Mouse (Mus musculus): ENCODE measurements around the gene Tsr2. TPM values are rescaled to one million over a fixed set of nuclear protein-coding genes. Genes with fewer than 3 reads are reported as not detected.

The Tsr2 gene
- polyA plus RNA-seq, 1 experiment = 5.0 TPM

DNA sequence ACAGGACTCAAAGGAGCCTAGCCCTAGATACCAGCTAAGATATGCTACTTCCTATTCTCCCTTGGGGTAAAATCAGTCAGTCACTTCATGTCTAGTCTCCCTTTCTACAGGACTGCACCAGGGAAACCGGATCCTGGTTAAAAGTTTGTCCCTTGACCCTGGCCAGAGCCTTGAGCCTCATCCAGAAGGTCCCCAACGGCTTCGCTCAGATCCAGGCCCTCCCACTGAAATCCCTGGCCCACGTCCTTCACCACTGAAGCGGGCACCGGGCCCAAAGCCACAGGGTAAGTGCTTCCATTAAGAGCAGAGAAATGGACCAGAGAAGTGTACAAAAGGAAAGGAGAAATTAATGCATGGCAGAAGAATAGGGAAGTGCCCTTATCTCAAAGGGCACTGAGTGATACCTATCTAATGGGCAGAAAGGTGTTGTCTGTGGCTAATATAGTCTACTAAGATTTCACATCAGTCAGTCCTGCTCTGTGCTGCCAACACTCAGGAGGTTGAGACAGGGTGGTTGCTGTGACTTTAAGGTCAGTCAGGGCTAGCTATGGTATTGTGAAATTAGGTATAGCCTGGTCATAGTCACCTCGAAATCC lies 30.2 kb downstream of the Tsr2 start:
- WGBS = 100% methylated on average over 7 of the region's 7 CpGs
- H3K36me3 ChIP-seq (ENCODE audit: control insufficient read depth, insufficient read depth, low read length) = no peaks in the 10 kb centered on the region
- H3K4me1 ChIP-seq (replicated peaks; ENCODE audit: control insufficient read depth, insufficient read depth, low read length) = no peaks in the 10 kb centered on the region
- H3K4me3 ChIP-seq (ENCODE audit: control insufficient read depth, insufficient read depth, low read length) = no peak overlapping the region
- H3K27ac ChIP-seq (ENCODE audit: control insufficient read depth, insufficient read depth, low read length) = no peak overlapping the region
- DNase-seq = no peak
- TF ChIP-seq CTCF (IDR thresholded peaks at IDR 0.05; ENCODE audit: borderline replicate concordance, control insufficient read depth, extremely low read depth, insufficient read depth, low read length, poor library complexity) (no peak), POLR2A (IDR thresholded peaks at IDR 0.05; ENCODE audit: control insufficient read depth, extremely low read depth, insufficient read depth, low read length, poor library complexity) (no peak)
- no peaks in the 10 kb centered on the region for H3K27me3 ChIP-seq (ENCODE audit: control insufficient read depth, insufficient read depth, low read length)

DNA sequence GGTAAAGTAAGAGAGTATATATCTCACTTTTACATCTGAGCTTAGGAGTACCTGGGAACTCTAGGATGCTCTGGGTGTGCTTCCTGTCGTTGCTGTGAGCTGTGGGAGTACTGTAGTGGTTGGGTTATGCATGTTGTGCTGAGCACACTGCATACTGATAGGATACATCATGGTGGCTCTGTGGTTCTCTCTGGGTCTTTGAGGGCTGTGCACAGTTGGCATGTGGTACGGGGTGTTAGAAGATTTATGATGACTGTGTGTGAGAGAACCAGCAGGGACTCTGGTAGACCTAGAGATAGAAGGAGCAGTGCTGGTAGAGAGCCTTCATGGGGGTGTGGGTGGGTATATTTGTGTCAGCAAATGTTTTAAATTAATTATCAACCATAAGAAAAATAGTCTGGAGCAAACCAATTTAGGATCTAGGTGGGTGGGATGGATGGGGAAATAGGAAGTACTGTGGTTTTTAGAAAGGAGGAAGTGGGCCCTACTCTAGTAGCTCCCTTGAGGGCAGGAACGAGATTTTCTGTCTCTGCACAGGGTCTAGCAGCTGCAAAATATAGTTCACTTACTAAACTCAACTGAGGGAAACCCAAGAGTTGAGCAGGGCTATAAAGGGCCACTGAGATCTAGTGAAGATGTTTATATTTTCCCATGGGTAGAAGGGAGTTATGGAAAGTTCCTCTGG lies 34.6 kb downstream of the Tsr2 start:
- H3K36me3 ChIP-seq (ENCODE audit: control insufficient read depth, insufficient read depth, low read length) = no peaks in the 10 kb centered on the region
- 8% methylated on average over 3 of the region's 3 CpGs for WGBS
- no peaks in the 10 kb centered on the region for H3K4me1 ChIP-seq (replicated peaks; ENCODE audit: control insufficient read depth, insufficient read depth, low read length)
- no peak overlapping the region for H3K4me3 ChIP-seq (ENCODE audit: control insufficient read depth, insufficient read depth, low read length)
- no peak overlapping the region for H3K27ac ChIP-seq (ENCODE audit: control insufficient read depth, insufficient read depth, low read length)
- DNase-seq = no peak
- H3K27me3 ChIP-seq (ENCODE audit: control insufficient read depth, insufficient read depth, low read length) = no peaks in the 10 kb centered on the region
- TF ChIP-seq CTCF (IDR thresholded peaks at IDR 0.05; ENCODE audit: borderline replicate concordance, control insufficient read depth, extremely low read depth, insufficient read depth, low read length, poor library complexity) (no peak), POLR2A (IDR thresholded peaks at IDR 0.05; ENCODE audit: control insufficient read depth, extremely low read depth, insufficient read depth, low read length, poor library complexity) (no peak)

DNA sequence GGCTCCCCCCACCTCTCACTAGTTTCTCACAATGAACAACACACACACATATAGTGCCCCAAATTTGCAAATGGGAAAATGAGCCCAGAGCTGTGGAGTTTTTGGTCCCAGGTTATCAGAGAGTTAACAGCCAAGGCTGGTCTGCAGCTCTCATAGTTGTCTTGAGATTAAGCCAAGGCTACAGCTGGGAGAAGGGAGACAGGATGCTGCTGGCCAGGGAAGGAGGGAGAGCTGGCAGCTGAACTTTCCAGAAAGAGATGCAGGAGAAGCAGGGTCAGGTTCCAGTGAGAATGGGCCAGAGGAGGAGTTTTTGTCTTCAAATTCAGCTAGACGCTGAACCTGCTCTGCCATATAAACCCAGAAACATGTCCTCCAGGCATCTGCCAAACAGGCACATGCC lies 37.0 kb downstream of the Tsr2 start:
- H3K36me3 ChIP-seq (ENCODE audit: control insufficient read depth, insufficient read depth, low read length) = no peaks in the 10 kb centered on the region
- H3K27me3 ChIP-seq (ENCODE audit: control insufficient read depth, insufficient read depth, low read length) = no peaks in the 10 kb centered on the region
- WGBS = 100% methylated on average over 1 of the region's 1 CpGs
- no peak for DNase-seq
- H3K4me1 ChIP-seq (replicated peaks; ENCODE audit: control insufficient read depth, insufficient read depth, low read length) = 0 out of 2 replicates have a peak, but pooled peaks cover 1% of the 10 kb centered on the region
- no peak overlapping the region for H3K4me3 ChIP-seq (ENCODE audit: control insufficient read depth, insufficient read depth, low read length)
- no peak overlapping the region for H3K27ac ChIP-seq (ENCODE audit: control insufficient read depth, insufficient read depth, low read length)
- TF ChIP-seq CTCF (IDR thresholded peaks at IDR 0.05; ENCODE audit: borderline replicate concordance, control insufficient read depth, extremely low read depth, insufficient read depth, low read length, poor library complexity) (no peak), POLR2A (IDR thresholded peaks at IDR 0.05; ENCODE audit: control insufficient read depth, extremely low read depth, insufficient read depth, low read length, poor library complexity) (no peak)

DNA sequence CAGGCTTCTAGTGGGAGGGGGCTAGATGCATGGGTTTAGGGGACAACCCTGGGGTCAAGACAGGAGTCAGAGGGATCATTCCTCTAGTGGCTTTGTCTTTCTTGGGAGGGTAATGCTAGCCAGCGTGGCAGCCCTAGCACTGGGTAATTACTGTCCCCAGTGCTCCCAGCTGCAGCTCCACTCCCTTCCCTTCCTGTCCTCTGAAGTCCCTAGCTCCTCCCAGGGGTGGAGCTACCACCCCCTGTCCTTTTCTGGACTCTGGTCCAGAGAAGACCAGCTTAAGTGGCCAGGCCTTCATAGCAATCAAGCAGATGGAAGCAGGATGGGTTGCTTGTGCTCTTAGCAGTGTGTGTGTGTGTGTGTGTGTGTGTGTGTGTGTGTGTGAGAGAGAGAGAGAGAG lies 40.8 kb downstream of the Tsr2 start:
- Histone ChIP-seq H3K4me1 (replicated peaks; ENCODE audit: control insufficient read depth, insufficient read depth, low read length) (0 out of 2 replicates have a peak, but pooled peaks cover 3% of the 10 kb centered on the region), H3K27ac (ENCODE audit: control insufficient read depth, insufficient read depth, low read length) (no peak overlapping the region), H3K36me3 (ENCODE audit: control insufficient read depth, insufficient read depth, low read length) (no peaks in the 10 kb centered on the region), H3K4me3 (ENCODE audit: control insufficient read depth, insufficient read depth, low read length) (no peak overlapping the region), H3K27me3 (ENCODE audit: control insufficient read depth, insufficient read depth, low read length) (no peaks in the 10 kb centered on the region)
- 71% methylated on average over 1 of the region's 1 CpGs for WGBS
- DNase-seq = no peak
- TF ChIP-seq CTCF (IDR thresholded peaks at IDR 0.05; ENCODE audit: borderline replicate concordance, control insufficient read depth, extremely low read depth, insufficient read depth, low read length, poor library complexity) (no peak), POLR2A (IDR thresholded peaks at IDR 0.05; ENCODE audit: control insufficient read depth, extremely low read depth, insufficient read depth, low read length, poor library complexity) (no peak)

DNA sequence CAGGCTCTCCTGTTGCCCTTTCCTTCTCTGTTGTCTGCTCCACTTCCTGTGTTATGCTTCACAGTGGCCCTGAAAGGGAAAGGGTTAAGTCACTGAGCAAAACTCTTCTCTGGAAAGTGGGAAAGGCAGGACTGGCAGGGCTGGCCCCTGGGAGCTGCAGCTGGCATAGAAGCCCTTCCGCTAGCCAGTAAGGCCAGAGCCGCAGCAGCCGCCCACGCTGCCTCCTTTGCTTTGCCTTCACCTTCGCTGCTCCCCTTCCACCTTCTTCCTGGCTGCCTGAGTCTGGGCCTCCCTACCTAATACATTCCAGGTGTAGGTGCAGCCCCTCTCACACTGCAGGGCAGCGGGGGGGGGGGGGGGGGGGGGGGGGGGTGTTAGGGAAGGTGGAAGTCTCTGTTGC lies 41.9 kb downstream of the Tsr2 start:
- Histone ChIP-seq H3K4me1 (replicated peaks; ENCODE audit: control insufficient read depth, insufficient read depth, low read length) (0 out of 2 replicates have a peak, but pooled peaks cover 3% of the 10 kb centered on the region), H3K27me3 (ENCODE audit: control insufficient read depth, insufficient read depth, low read length) (no peaks in the 10 kb centered on the region), H3K36me3 (ENCODE audit: control insufficient read depth, insufficient read depth, low read length) (no peaks in the 10 kb centered on the region), H3K4me3 (ENCODE audit: control insufficient read depth, insufficient read depth, low read length) (no peak overlapping the region), H3K27ac (ENCODE audit: control insufficient read depth, insufficient read depth, low read length) (no peak overlapping the region)
- 96% methylated on average over 4 of the region's 6 CpGs for WGBS
- no peak for TF ChIP-seq CTCF (IDR thresholded peaks at IDR 0.05; ENCODE audit: borderline replicate concordance, control insufficient read depth, extremely low read depth, insufficient read depth, low read length, poor library complexity)
- no peak for TF ChIP-seq POLR2A (IDR thresholded peaks at IDR 0.05; ENCODE audit: control insufficient read depth, extremely low read depth, insufficient read depth, low read length, poor library complexity)
- DNase-seq = no peak

DNA sequence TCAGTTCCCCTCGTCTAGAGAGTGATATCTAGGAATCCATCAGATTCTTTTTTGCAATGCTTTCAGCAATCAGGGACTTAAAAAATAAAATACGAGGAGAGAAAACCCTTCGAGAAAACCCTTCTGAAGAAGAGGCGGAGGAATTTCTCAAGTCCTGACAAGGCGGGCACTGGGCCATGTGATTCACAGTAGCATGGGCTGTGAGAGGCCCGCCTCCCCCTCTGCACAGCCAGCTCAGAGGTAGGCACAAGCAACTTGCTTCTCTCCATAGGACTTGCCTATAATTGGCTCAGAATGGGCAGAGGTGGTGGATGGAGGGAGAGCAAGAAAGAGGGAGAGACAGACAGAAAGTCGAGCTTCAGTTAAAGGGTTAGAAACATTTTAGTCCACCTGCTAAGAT lies 46.0 kb downstream of the Tsr2 start:
- peaks cover 7% of the 10 kb centered on the region for H3K4me1 ChIP-seq (replicated peaks; ENCODE audit: control insufficient read depth, insufficient read depth, low read length)
- no peak overlapping the region for H3K27ac ChIP-seq (ENCODE audit: control insufficient read depth, insufficient read depth, low read length)
- no peaks in the 10 kb centered on the region for H3K27me3 ChIP-seq (ENCODE audit: control insufficient read depth, insufficient read depth, low read length)
- TF ChIP-seq POLR2A (IDR thresholded peaks at IDR 0.05; ENCODE audit: control insufficient read depth, extremely low read depth, insufficient read depth, low read length, poor library complexity) (no peak), CTCF (IDR thresholded peaks at IDR 0.05; ENCODE audit: borderline replicate concordance, control insufficient read depth, extremely low read depth, insufficient read depth, low read length, poor library complexity) (no peak)
- 88% methylated on average over 7 of the region's 7 CpGs for WGBS
- H3K36me3 ChIP-seq (ENCODE audit: control insufficient read depth, insufficient read depth, low read length) = no peaks in the 10 kb centered on the region
- no peak overlapping the region for H3K4me3 ChIP-seq (ENCODE audit: control insufficient read depth, insufficient read depth, low read length)
- DNase-seq = no peak

All from thymus, adult 2 months (tissue).